Mouse (Mus musculus) hindbrain, embryonic 16.5 days (tissue): Measurements from ENCODE around the gene Usp54. TPM values are rescaled to one million over a fixed set of nuclear protein-coding genes. Genes with fewer than 3 reads are reported as not detected.
A peak's percentile ranks its signal among the peaks of the same experiment; 100 is the strongest.

ENCODE experiments used
- ATAC-seq: fragments of 200-750 bp; cut with Nextera tagmentation; 2 replicates; pipeline ENCODE4 v1.8.0; 2017; ENCODE audit warnings: moderate TSS enrichment, moderate library complexity
- H3K27ac ChIP-seq: fragments of 300-500 bp; sonication (generic); 2 replicates; pipeline ENCODE4 v1.5.1; 2014; ENCODE audit warnings: low read depth, mild to moderate bottlenecking, control low read depth, low read length, moderate library complexity
- H3K27me3 ChIP-seq: fragments of 300-500 bp; sonication (generic); replicated peaks from 2 replicates; pipeline ENCODE4 v1.6.1; 2014; ENCODE audit warnings: low read length; ENCODE audit not compliant: control insufficient read depth, insufficient read depth
- H3K36me3 ChIP-seq: fragments of 300-500 bp; sonication (generic); 2 replicates; pipeline ENCODE4 v1.6.1; 2014; ENCODE audit warnings: mild to moderate bottlenecking, low read length, moderate library complexity, mixed read lengths; ENCODE audit not compliant: control insufficient read depth, insufficient read depth
- H3K4me1 ChIP-seq: fragments of 300-500 bp; sonication (generic); 2 replicates; pipeline ENCODE4 v1.6.1; 2014; ENCODE audit warnings: low read depth, low read length; ENCODE audit not compliant: control insufficient read depth, insufficient read depth
- H3K4me2 ChIP-seq: fragments of 300-500 bp; sonication (generic); 2 replicates; pipeline ENCODE4 v1.6.1; 2014; ENCODE audit warnings: mild to moderate bottlenecking, low read length, control low read depth, moderate library complexity
- H3K4me3 ChIP-seq: fragments of 300-500 bp; sonication (generic); 2 replicates; pipeline ENCODE4 v1.5.1; 2014; ENCODE audit warnings: mild to moderate bottlenecking, low read length, control low read depth, moderate library complexity
- H3K9ac ChIP-seq: fragments of 300-500 bp; sonication (generic); 2 replicates; pipeline ENCODE4 v1.6.1; 2014; ENCODE audit warnings: low read depth, mild to moderate bottlenecking, control low read depth, low read length, moderate library complexity
- H3K9me3 ChIP-seq: fragments of 300-500 bp; sonication (generic); 2 replicates; pipeline ENCODE4 v1.6.1; 2014; ENCODE audit warnings: mild to moderate bottlenecking, low read length, moderate library complexity; ENCODE audit not compliant: control insufficient read depth
- WGBS: fragments of 180-500 bp; shearing (Covaris S2); extraction: QIAGEN DNeasy Blood & Tissue Kit; methylation state at CpG from one replicate; pipeline ENCODE4 v1.1.7; 2014; 5-methylcytosine and 5-hydroxymethylcytosine counted together
- polyA plus RNA-seq: library from polyadenylated mRNA; unstranded; fragments of >200 nt; fragmentation: Nextera tagmentation; extraction: Ambion mirVana; gene quantifications from 2 replicates; pipeline ENCODE4 v1.2.1, GENCODE M21; 2015

Usp54 gene
- polyA plus RNA-seq, 1 experiment from 2014 or later, result 8.7 TPM

GRCm38 (mm10) chr14:20565256-20566021 lies 75.4 kb downstream of the Usp54 start:
- no peaks in the 10 kb centered on the region for H3K27me3 ChIP-seq
- peaks cover 27% of the 10 kb centered on the region for H3K36me3 ChIP-seq
- WGBS, result 81% methylated on average over 9 of the region's 9 CpGs
- no peak overlapping the region for H3K27ac ChIP-seq
- H3K9ac ChIP-seq, result no peak overlapping the region
- no peak overlapping the region for H3K4me3 ChIP-seq
- no peak overlapping the region for H3K4me2 ChIP-seq
- H3K9me3 ChIP-seq, result no peaks in the 10 kb centered on the region
- H3K4me1 ChIP-seq, result no peaks in the 10 kb centered on the region
- no peak for ATAC-seq

- H3K4me1 ChIP-seq, result no peaks in the 10 kb centered on the region
- 73% methylated on average over 12 of the region's 12 CpGs for WGBS
- H3K4me3 ChIP-seq, result no peak overlapping the region
- H3K4me2 ChIP-seq, result no peak overlapping the region
- no peak overlapping the region for H3K27ac ChIP-seq
- peaks cover 30% of the 10 kb centered on the region for H3K36me3 ChIP-seq
- no peaks in the 10 kb centered on the region for H3K9me3 ChIP-seq
- no peak for ATAC-seq
- no peak overlapping the region for H3K9ac ChIP-seq
- no peaks in the 10 kb centered on the region for H3K27me3 ChIP-seq
Observed at GRCm38 (mm10) chr14:20564692-20565091, 76.2 kb downstream of the Usp54 start.

GRCm38 (mm10) chr14:20561897-20562296 lies 79.0 kb downstream of the Usp54 start:
- ATAC-seq, result no peak
- WGBS, result 94% methylated on average over 5 of the region's 5 CpGs
- peaks cover 35% of the 10 kb centered on the region for H3K36me3 ChIP-seq

GRCm38 (mm10) chr14:20550136-20550535 lies 90.7 kb downstream of the Usp54 start:
- H3K36me3 ChIP-seq, result peaks cover 13% of the 10 kb centered on the region
- WGBS, result 92% methylated on average over 2 of the region's 2 CpGs
- H3K4me2 ChIP-seq, result no peak overlapping the region
- no peak for ATAC-seq
- no peak overlapping the region for H3K9ac ChIP-seq
- no peak overlapping the region for H3K4me3 ChIP-seq
- no peaks in the 10 kb centered on the region for H3K9me3 ChIP-seq
- H3K27me3 ChIP-seq, result no peaks in the 10 kb centered on the region
- H3K27ac ChIP-seq, result no peak overlapping the region
- H3K4me1 ChIP-seq, result peaks cover 4% of the 10 kb centered on the region

More at GRCm38 (mm10) chr14:20561897-20562296, 79.0 kb downstream of the Usp54 start:
- Histone ChIP-seq H3K9me3 (no peaks in the 10 kb centered on the region), H3K4me3 (no peak overlapping the region), H3K9ac (no peak overlapping the region), H3K4me1 (no peaks in the 10 kb centered on the region), H3K4me2 (no peak overlapping the region), H3K27ac (no peak overlapping the region), H3K27me3 (no peaks in the 10 kb centered on the region)

- no peaks in the 10 kb centered on the region for H3K9me3 ChIP-seq
- peak within 1 kb of the TSS; percentile 96 for H3K9ac ChIP-seq
- peak; percentile 95 for ATAC-seq
- H3K4me2 ChIP-seq, result peak within 1 kb of the TSS; percentile 66
- under 1% methylated on average over 28 of the region's 29 CpGs for WGBS
- peak within 1 kb of the TSS; percentile 99 for H3K27ac ChIP-seq
- H3K4me1 ChIP-seq, result peaks cover 14% of the 10 kb centered on the region
- peak within 1 kb of the TSS; percentile 95 for H3K4me3 ChIP-seq
- peaks cover 8% of the 10 kb centered on the region for H3K36me3 ChIP-seq
- H3K27me3 ChIP-seq, result no peaks in the 10 kb centered on the region
Observed at GRCm38 (mm10) chr14:20546415-20546814, 94.4 kb downstream of the Usp54 start, which contains the start of gene Ppp3cb. Ppp3cb (minus strand) TSS chr14:20546573.

GRCm38 (mm10) chr14:20545529-20546331 lies 95.1 kb downstream of the Usp54 start:
- Histone ChIP-seq H3K27ac (peak overlapping the region; percentile 99), H3K4me1 (peaks cover 14% of the 10 kb centered on the region), H3K36me3 (peaks cover 8% of the 10 kb centered on the region), H3K4me3 (peak overlapping the region; percentile 95), H3K9ac (peak overlapping the region; percentile 96), H3K27me3 (no peaks in the 10 kb centered on the region), H3K4me2 (peak overlapping the region; percentile 66), H3K9me3 (no peaks in the 10 kb centered on the region)
- under 1% methylated on average over 52 of the region's 67 CpGs for WGBS
- ATAC-seq, result peak; percentile 94

- 73% methylated on average over 7 of the region's 7 CpGs for WGBS
- Histone ChIP-seq H3K4me2 (peak overlapping the region; percentile 66), H3K36me3 (peaks cover 2% of the 10 kb centered on the region; the same call in 1 of the 2 replicates), H3K9ac (no peak overlapping the region), H3K9me3 (no peaks in the 10 kb centered on the region), H3K4me1 (peaks cover 14% of the 10 kb centered on the region), H3K4me3 (peak overlapping the region; percentile 95; the same call in 1 of the 2 replicates), H3K27me3 (no peaks in the 10 kb centered on the region), H3K27ac (no peak overlapping the region)
- no peak for ATAC-seq
Observed at GRCm38 (mm10) chr14:20544467-20545411, 96.1 kb downstream of the Usp54 start.

GRCm38 (mm10) chr14:20529643-20530042 lies 111.2 kb downstream of the Usp54 start:
- ATAC-seq, result no peak

More at GRCm38 (mm10) chr14:20529643-20530042, 111.2 kb downstream of the Usp54 start:
- Histone ChIP-seq H3K9me3 (no peaks in the 10 kb centered on the region), H3K4me3 (no peak overlapping the region), H3K27ac (no peak overlapping the region), H3K4me2 (no peak overlapping the region), H3K27me3 (no peaks in the 10 kb centered on the region), H3K9ac (no peak overlapping the region), H3K4me1 (no peaks in the 10 kb centered on the region), H3K36me3 (no peaks in the 10 kb centered on the region)
- WGBS, result 93% methylated on average over 4 of the region's 4 CpGs
